Mouse (Mus musculus) liver, embryonic 14.5 days (tissue): ENCODE results near the gene Zdhhc17. TPM values are rescaled to one million over a fixed set of nuclear protein-coding genes. Genes with fewer than 3 reads are reported as not detected.

Experiments
- ATAC-seq: fragments of 200-750 bp; cut with Nextera tagmentation; 2 replicates; pipeline ENCODE4 v1.8.0; 2017; ENCODE audit warnings: moderate number of reproducible peaks, mild to moderate bottlenecking, moderate library complexity; ENCODE audit not compliant: insufficient read depth
- DNase-seq, 3 experiments: peaks; one replicate each; pipeline ENCODE4 v3.0.0-alpha.2; 2012 to 2013; ENCODE audit warnings: low read depth in 3 of 3, low spot score in 3 of 3
- H3K27ac ChIP-seq: fragments of 300-500 bp; sonication (generic); 2 replicates; pipeline ENCODE4 v1.5.1; 2014; ENCODE audit warnings: moderate library complexity, mild to moderate bottlenecking, control low read depth, inconsistent platforms
- H3K27me3 ChIP-seq: fragments of 300-500 bp; sonication (generic); 2 replicates; pipeline ENCODE4 v1.6.1; 2014; ENCODE audit warnings: mild to moderate bottlenecking, low read length, moderate library complexity; ENCODE audit not compliant: control insufficient read depth, insufficient read depth
- H3K36me3 ChIP-seq: fragments of 300-500 bp; sonication (generic); replicated peaks from 2 replicates; pipeline ENCODE4 v1.6.1; 2014; ENCODE audit warnings: low read depth; ENCODE audit not compliant: control insufficient read depth, insufficient read depth
- H3K4me1 ChIP-seq, 2 experiments: fragments of 200-500 bp in 1 of 2; fragments of 300-500 bp in 1 of 2; sonication (generic) in 1 of 2; replicated peaks; 2 replicates each; pipeline ENCODE4 v1.6.1; 2012 to 2014; ENCODE audit warnings: antibody characterized with exemption in 1 of 2, inconsistent platforms in 1 of 2, low read length in 1 of 2; ENCODE audit not compliant: control insufficient read depth in 2 of 2, insufficient read depth in 2 of 2
- H3K4me2 ChIP-seq: fragments of 300-500 bp; sonication (generic); 2 replicates; pipeline ENCODE4 v1.6.1; 2014; ENCODE audit warnings: low read depth, mild to moderate bottlenecking, control low read depth, moderate library complexity
- H3K4me3 ChIP-seq, 2 experiments: fragments of 200-500 bp in 1 of 2; fragments of 300-500 bp in 1 of 2; sonication (generic) in 1 of 2; 2 replicates each; pipeline ENCODE4 v1.5.1; 2012 to 2014; ENCODE audit warnings: low read depth in 2 of 2, low read length in 2 of 2, mild to moderate bottlenecking in 2 of 2, control low read depth in 1 of 2, inconsistent platforms in 1 of 2, moderate library complexity in 1 of 2; ENCODE audit not compliant: insufficient read depth in 1 of 2
- H3K9ac ChIP-seq: fragments of 300-500 bp; sonication (generic); replicated peaks from 2 replicates; pipeline ENCODE4 v1.6.1; 2014; ENCODE audit warnings: mild to moderate bottlenecking, control low read depth, moderate library complexity
- H3K9me3 ChIP-seq: fragments of 300-500 bp; sonication (generic); 2 replicates; pipeline ENCODE4 v1.6.1; 2016; ENCODE audit warnings: low read length, mixed read lengths; ENCODE audit not compliant: control insufficient read depth
- CTCF ChIP-seq: IDR thresholded peaks from 2 replicates; pipeline ENCODE4 v1.5.1; 2016; ENCODE audit warnings: antibody characterized with exemption, low read depth, control low read depth
- EP300 ChIP-seq: IDR thresholded peaks from 2 replicates; pipeline ENCODE4 v1.6.1; 2016; ENCODE audit warnings: antibody characterized with exemption, low read depth
- WGBS: fragments of 180-500 bp; shearing (Covaris S2); extraction: QIAGEN DNeasy Blood & Tissue Kit; methylation state at CpG from one replicate; pipeline ENCODE4 v1.1.7; 2014; ENCODE audit not compliant: insufficient replicate concordance; 5-methylcytosine and 5-hydroxymethylcytosine counted together
- polyA plus RNA-seq, 2 experiments: library from polyadenylated mRNA; depleted of rRNA in 1 of 2; stranded (reverse) in 1 of 2; unstranded in 1 of 2; fragments of >200 nt; fragmentation: Nextera tagmentation in 1 of 2; extraction: Ambion mirVana in 1 of 2; gene quantifications; 2 replicates each; pipeline versions ENCODE4 v1.2.1 to v1.2.3; 2012 to 2014

Zdhhc17 gene
- polyA plus RNA-seq, 2 experiments = 4.0 to 5.9 TPM

DNA sequence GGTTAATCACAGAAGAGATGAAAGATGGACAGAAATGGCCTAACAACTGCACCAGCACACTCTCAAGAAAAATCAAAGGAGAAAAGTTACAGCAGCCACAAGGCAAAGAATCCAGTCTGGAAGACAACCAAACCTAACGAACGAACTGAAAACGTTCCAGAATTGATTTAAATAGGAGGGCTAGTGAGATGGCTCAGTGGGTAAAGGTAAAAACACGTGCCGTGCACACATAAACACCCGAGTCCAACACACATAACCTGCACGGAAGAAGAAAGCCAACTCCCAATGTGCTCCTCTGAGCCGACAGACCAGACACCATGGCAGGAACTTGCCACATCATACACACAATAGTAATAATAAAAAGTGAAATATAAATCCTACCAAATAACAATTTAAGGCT is 57.7 kb downstream of the Zdhhc17 start:
- ATAC-seq = no peak
- Histone ChIP-seq H3K9ac (no peak overlapping the region), H3K4me2 (no peak overlapping the region), H3K9me3 (no peaks in the 10 kb centered on the region), H3K36me3 (no peaks in the 10 kb centered on the region; the same call in none of the 2 replicates), H3K4me1 (no peaks in the 10 kb centered on the region), H3K27ac (no peak overlapping the region), H3K4me3 (no peak overlapping the region), H3K27me3 (no peaks in the 10 kb centered on the region)
- TF ChIP-seq CTCF (no peak), EP300 (no peak)
- WGBS = 83% methylated on average over 8 of the region's 8 CpGs
- DNase-seq = no peak

DNA sequence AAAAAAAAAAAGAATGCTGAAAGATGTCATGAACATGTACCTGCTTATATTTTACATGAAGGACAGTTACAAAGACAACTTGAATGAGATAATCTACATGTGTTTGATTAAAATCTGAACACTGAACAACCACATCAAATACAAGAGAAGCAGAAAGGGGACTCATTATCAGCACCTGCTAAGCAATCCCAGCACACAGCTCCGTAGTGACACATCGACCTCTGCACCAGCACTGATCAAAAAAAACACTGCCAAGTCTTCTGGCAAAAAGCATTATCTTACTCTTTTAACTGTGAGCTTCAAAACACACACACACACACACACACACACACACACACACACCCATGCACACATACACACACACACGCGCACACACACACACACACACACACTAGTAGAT is 58.2 kb downstream of the Zdhhc17 start:
- no peak overlapping the region for H3K27ac ChIP-seq
- DNase-seq = no peak

DNA sequence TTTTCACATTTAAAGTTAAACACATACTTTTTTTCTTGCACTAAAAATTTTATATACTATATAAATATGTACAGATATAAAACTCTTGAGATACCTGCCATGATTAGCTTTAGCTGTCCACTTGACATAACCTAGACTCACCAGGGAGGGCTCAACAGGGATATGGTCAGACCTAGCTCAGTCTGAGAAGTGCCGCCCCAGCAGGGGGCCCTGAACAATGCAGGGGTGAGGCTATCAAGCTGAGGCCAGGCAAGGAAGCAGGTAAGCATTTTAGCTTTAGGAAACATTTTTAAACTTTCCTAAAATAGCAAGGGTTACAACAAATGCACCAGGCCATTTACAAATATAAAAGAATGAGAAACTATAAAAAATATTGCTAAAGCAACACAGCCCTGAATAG is 58.8 kb downstream of the Zdhhc17 start:
- 67% methylated on average over 1 of the region's 1 CpGs for WGBS
- no peak overlapping the region for H3K27ac ChIP-seq
- no peaks in the 10 kb centered on the region for H3K27me3 ChIP-seq
- DNase-seq = no peak
- no peak overlapping the region for H3K9ac ChIP-seq
- no peak overlapping the region for H3K4me2 ChIP-seq
- H3K9me3 ChIP-seq = no peaks in the 10 kb centered on the region
- H3K36me3 ChIP-seq = no peaks in the 10 kb centered on the region; the same call in 1 of the 2 replicates
- TF ChIP-seq EP300 (no peak), CTCF (no peak)
- no peaks in the 10 kb centered on the region for H3K4me1 ChIP-seq
- no peak for ATAC-seq
- H3K4me3 ChIP-seq = no peak overlapping the region

More for the DNA sequence above, 58.2 kb downstream of the Zdhhc17 start:
- Histone ChIP-seq H3K9ac (no peak overlapping the region), H3K4me1 (no peaks in the 10 kb centered on the region), H3K36me3 (no peaks in the 10 kb centered on the region; the same call in none of the 2 replicates), H3K27me3 (no peaks in the 10 kb centered on the region), H3K4me2 (no peak overlapping the region), H3K9me3 (no peaks in the 10 kb centered on the region), H3K4me3 (no peak overlapping the region)
- no peak for ATAC-seq
- 63% methylated on average over 4 of the region's 4 CpGs for WGBS
- no peak for TF ChIP-seq CTCF
- no peak for TF ChIP-seq EP300

DNA sequence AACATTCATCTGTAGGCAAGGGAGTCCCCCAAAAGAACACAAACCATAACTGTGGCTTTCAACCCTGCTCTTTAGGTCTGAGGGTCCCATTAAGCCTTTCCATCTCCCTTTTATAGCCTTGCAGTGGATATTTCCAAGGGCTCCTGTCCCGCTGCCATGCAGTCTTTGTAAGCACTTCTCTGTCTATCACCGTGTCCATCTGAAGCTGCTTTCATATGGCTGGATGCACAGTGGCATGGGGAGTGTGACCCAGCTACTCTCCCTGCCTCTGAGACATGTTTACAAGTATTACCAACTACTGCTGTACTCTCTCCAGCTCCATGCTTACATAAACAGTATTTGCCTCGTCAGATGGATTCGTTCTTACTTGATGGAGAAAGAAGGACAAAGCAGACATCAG is 62.4 kb downstream of the Zdhhc17 start:
- no peak for ATAC-seq

DNA sequence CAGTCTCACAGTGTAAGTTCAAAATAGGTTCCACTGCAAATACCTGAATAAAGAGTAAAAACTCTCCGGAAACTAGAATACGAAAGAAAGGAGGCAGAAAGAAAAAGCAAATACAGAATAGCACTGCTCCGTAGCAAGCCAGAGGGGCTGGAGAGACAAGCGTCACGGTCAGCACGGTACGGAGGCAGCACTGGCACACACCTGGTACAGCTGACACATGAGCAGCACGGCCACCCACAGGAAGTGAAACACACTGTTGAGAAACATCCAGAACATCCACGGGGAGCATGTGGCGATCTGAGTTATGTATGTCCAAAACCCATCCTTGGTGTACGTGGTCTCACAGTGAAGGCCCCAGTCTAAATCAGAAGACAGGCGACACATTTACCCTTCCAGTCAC is 64.0 kb downstream of the Zdhhc17 start:
- TF ChIP-seq CTCF (no peak), EP300 (no peak)
- Histone ChIP-seq H3K9ac (no peak overlapping the region), H3K27ac (no peak overlapping the region), H3K9me3 (no peaks in the 10 kb centered on the region), H3K4me1 (no peaks in the 10 kb centered on the region), H3K4me3 (no peak overlapping the region), H3K27me3 (no peaks in the 10 kb centered on the region), H3K36me3 (no peaks in the 10 kb centered on the region), H3K4me2 (no peak overlapping the region)
- 82% methylated on average over 12 of the region's 12 CpGs for WGBS
- DNase-seq (no peak), ATAC-seq (no peak)

More for the DNA sequence above, 62.4 kb downstream of the Zdhhc17 start:
- DNase-seq = no peak
- no peaks in the 10 kb centered on the region for H3K36me3 ChIP-seq
- H3K27me3 ChIP-seq = no peaks in the 10 kb centered on the region
- 69% methylated on average over 4 of the region's 4 CpGs for WGBS
- no peaks in the 10 kb centered on the region for H3K9me3 ChIP-seq
- H3K4me1 ChIP-seq = no peaks in the 10 kb centered on the region
- TF ChIP-seq EP300 (no peak), CTCF (no peak)
- no peak overlapping the region for H3K4me2 ChIP-seq
- H3K4me3 ChIP-seq = no peak overlapping the region
- H3K9ac ChIP-seq = no peak overlapping the region
- no peak overlapping the region for H3K27ac ChIP-seq
